Mouse (Mus musculus): Measurements from ENCODE around the gene Zfp85.

DNA sequence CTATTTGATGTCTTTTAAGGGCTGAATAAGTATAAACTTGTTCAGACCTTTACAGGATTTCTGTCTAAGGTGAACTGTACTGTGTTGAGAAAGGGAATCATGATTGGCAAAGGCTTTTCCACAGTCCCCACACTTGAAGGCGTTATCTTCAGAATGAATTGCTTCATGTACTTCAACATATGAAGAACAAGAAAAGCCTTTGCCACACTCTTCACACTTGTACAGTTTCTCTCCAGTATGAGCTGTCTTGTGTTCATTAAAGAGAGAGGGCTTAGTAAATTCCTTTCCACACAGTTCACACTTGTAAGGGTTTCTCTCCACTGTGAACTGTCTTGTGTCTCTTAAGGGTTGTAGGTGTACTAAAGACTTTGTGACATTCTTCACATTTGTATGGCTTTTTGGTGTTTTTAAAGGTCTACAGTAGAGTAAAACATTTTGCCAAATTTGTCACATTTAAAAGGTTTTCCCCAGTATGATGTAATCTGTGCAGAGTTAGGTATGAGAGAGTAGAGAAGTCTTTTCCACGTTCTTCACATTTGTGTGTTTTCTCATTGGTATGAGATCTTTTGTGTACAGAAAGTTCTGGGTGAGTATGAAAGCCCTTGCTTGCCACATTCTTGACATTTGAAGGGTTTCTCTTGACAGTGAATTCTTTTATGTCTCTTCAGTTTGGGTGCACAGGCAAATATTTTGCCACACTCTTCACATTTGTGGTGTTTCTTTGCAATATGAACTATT lies 8.2 kb upstream of the Zfp85 start:
- TF ChIP-seq CTCF (IDR thresholded peaks at IDR 0.05; ENCODE audit: borderline replicate concordance, control insufficient read depth, extremely low read depth, insufficient read depth, low read length, poor library complexity) (no peak), POLR2A (IDR thresholded peaks at IDR 0.05; ENCODE audit: control insufficient read depth, extremely low read depth, insufficient read depth, low read length, poor library complexity) (no peak)
